In genomic region chr9:96881901-96882300, GRCm38 (mm10) we compare ENCODE assay signal across 22 mouse cellular contexts.
"Had no signal": no experiment of that assay in that cellular context is flagged by ENCODE, and none has a peak within 500 bp of the region (broad histone marks: within the 10 kb centered on the region; RNA-seq: fewer than 3 reads in every experiment).

No protein-coding gene starts in this region.

- H3K9ac ChIP-seq: limb, embryonic 13.5 days; liver, embryonic 12.5 days; liver, embryonic 15.5 days; lung, embryonic 15.5 days had no signal

- H3K4me2 ChIP-seq: limb, embryonic 13.5 days; liver, embryonic 12.5 days; liver, embryonic 15.5 days; lung, embryonic 15.5 days had no signal

- H3K4me3 ChIP-seq: layer of hippocampus, adult 2 months; limb, embryonic 10.5 days; limb, embryonic 13.5 days; liver, embryonic 12.5 days; liver, embryonic 15.5 days; lung, embryonic 15.5 days; megakaryocyte, embryonic 14.5 days; midbrain, embryonic 10.5 days had no signal

- H3K4me1 ChIP-seq: limb, embryonic 13.5 days; liver, embryonic 12.5 days; liver, embryonic 15.5 days; lung, embryonic 15.5 days; megakaryocyte, embryonic 14.5 days had no signal

- ATAC-seq: liver, embryonic 12.5 days had no signal

- H3K36me3 ChIP-seq: limb, embryonic 10.5 days; limb, embryonic 13.5 days; liver, embryonic 12.5 days; liver, embryonic 15.5 days; lung, embryonic 15.5 days had no signal

- H3K9me3 ChIP-seq: limb, embryonic 10.5 days; limb, embryonic 13.5 days; liver, embryonic 12.5 days; liver, embryonic 15.5 days; lung, embryonic 15.5 days; megakaryocyte, embryonic 14.5 days; midbrain, embryonic 10.5 days had no signal

- DNase-seq: kidney, postnatal 25 days; layer of hippocampus, adult 9-11 months; liver; lung, adult 18-20 months; lung, postnatal 10 days; lung, postnatal 36 days; midbrain, embryonic 14.5 days; right cerebral cortex, adult 18-20 months; right cerebral cortex, postnatal 14 days; right cerebral cortex, postnatal 4 days; thymus, adult 2 months; thymus, postnatal 14 days; thymus, postnatal 4 days had no signal

- H3K27ac ChIP-seq: layer of hippocampus, adult 2 months; limb, embryonic 10.5 days; limb, embryonic 13.5 days; liver, embryonic 12.5 days; liver, embryonic 15.5 days; lung, embryonic 15.5 days; midbrain, embryonic 10.5 days; stomach, postnatal 0 days had no signal
